Mouse (Mus musculus): Measurements from ENCODE around the gene Prdx1.

DNA sequence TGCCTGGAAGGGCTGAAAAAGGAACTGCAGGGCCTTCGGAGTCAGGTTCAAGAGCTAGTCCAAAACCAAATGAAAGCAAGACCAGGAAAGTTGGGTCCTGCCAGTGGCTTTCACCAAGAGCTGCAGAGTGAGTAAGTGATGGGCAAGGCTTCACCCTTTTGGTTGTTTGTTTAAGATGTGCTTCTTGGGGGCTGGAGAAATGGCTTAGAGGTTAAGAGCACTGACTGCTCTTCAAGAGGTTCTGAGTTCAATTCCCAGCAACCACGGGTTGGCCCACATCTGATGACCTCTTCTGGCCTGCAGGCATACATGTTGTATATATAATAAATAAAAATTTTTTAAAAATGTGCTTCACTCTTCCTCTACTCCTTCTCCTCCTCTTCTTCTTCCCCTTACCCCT lies 24.8 kb downstream of the Prdx1 start:
- TF ChIP-seq POLR2A (IDR thresholded peaks at IDR 0.05; ENCODE audit: borderline replicate concordance, control insufficient read depth, low read depth, low read length): no peak
- TF ChIP-seq CTCF (IDR thresholded peaks at IDR 0.05; ENCODE audit: control insufficient read depth, insufficient read depth, low read length): no peak

Data from bone marrow, adult 2 months (tissue).